Mouse (Mus musculus) G1E (cell line): ENCODE data around the gene Dazap2. TPM values are rescaled to one million over a fixed set of nuclear protein-coding genes. Genes with fewer than 3 reads are reported as not detected.

ENCODE experiments used
- ATAC-seq: 2 replicates; pipeline ENCODE4 v1.8.0; 2016; ENCODE audit warnings: mild to moderate bottlenecking; ENCODE audit not compliant: insufficient number of reproducible peaks, poor library complexity, low FRiP score, severe bottlenecking; ENCODE audit errors: extremely low read depth
- DNase-seq: peaks from one replicate; pipeline ENCODE4 v3.0.0; 2012; ENCODE audit warnings: low spot score
- H3K27me3 ChIP-seq: 2 replicates; pipeline ENCODE4 v1.6.1; 2012; ENCODE audit warnings: mild to moderate bottlenecking, low read length, inconsistent platforms; ENCODE audit not compliant: insufficient read depth
- H3K36me3 ChIP-seq: replicated peaks from 2 replicates; pipeline ENCODE3; 2012; ENCODE audit warnings: mild to moderate bottlenecking, inconsistent platforms
- H3K4me1 ChIP-seq: 2 replicates; pipeline ENCODE4 v1.6.1; 2012; ENCODE audit warnings: low read depth, low read length, inconsistent platforms, mixed read lengths; ENCODE audit not compliant: insufficient read depth
- H3K4me3 ChIP-seq: 2 replicates; pipeline ENCODE4 v1.5.1; 2012; ENCODE audit warnings: low read depth, mild to moderate bottlenecking, inconsistent platforms, low read length, moderate library complexity, mixed read lengths
- H3K9me3 ChIP-seq: replicated peaks from 2 replicates; pipeline ENCODE4 v1.6.1; 2012; ENCODE audit warnings: inconsistent platforms
- CTCF ChIP-seq: IDR thresholded peaks from 2 replicates; pipeline ENCODE4 v1.5.1; 2012; ENCODE audit warnings: low read depth, low read length, inconsistent platforms, mixed read lengths
- GATA1 ChIP-seq: IDR thresholded peaks from 2 replicates; pipeline ENCODE4 v1.6.1; 2012; ENCODE audit warnings: borderline replicate concordance, low read length, inconsistent platforms, mixed read lengths
- GATA2 ChIP-seq: IDR thresholded peaks from 2 replicates; pipeline ENCODE4 v1.6.1; 2012; ENCODE audit warnings: low read depth, low read length, inconsistent platforms, borderline replicate concordance
- POLR2AphosphoS5 ChIP-seq: IDR thresholded peaks from 2 replicates; pipeline ENCODE4 v1.6.1; 2012; ENCODE audit warnings: low read depth, low read length, inconsistent platforms; ENCODE audit not compliant: insufficient replicate concordance
- TAL1 ChIP-seq: conservative IDR thresholded peaks from 2 replicates; pipeline ENCODE4 v1.6.1; 2012; ENCODE audit warnings: low read depth, low read length, inconsistent platforms, mixed read lengths
- polyA plus RNA-seq: library from polyadenylated mRNA; stranded (reverse); fragments of >175 nt; gene quantifications from 2 replicates; pipeline ENCODE4 v1.2.3, GENCODE M21; 2012
- total RNA-seq, 2 experiments: library from RNA; stranded (forward) in 1 of 2; stranded (reverse) in 1 of 2; fragments of 200-1000 nt in 1 of 2; fragments of >200 nt in 1 of 2; fragmentation: Nextera tagmentation in 1 of 2; gene quantifications; 2 replicates each; pipeline ENCODE4 v1.2.3; 2014 to 2017

Dazap2 gene
- total and polyA plus RNA-seq, 3 experiments, result 56.6 to 234 (median 177) TPM

DNA sequence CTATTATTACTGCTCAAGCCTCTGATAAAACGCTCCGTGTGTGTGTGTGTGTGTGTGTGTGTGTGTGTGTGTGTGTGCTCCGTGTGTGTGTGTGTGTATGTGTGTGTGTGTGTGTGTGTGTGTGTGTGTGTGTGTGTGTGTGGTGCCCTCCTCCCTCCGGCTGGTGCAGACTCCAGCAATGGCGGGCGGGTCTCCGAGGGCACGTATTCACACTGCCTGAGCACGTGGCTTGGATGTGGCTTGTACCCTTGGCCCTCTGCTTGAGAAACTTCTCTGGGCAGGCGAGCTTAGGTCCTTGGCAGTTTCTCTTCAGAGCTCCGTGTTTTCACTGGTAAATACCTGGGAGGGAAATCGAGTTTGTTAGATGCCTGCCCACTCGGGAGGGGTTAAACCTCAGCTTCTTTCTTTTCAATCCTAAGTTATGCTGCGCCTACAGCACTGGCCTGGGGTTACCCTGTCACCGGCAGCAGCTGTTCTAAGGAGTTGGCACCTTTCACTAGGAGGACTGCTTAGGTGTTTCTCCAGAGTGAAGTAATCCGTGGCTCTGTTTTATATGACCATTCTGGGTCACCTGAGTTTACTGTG, 26.2 kb downstream of the Dazap2 start:
- peaks cover 19% of the 10 kb centered on the region; the same call in 1 of the 2 replicates for H3K27me3 ChIP-seq
- ATAC-seq (no peak), DNase-seq (no peak)
- H3K9me3 ChIP-seq, result peaks cover 5% of the 10 kb centered on the region
- TF ChIP-seq POLR2AphosphoS5 (no peak), CTCF (no peak), GATA1 (no peak), GATA2 (no peak), TAL1 (no peak)
- no peak overlapping the region for H3K4me3 ChIP-seq
- peaks cover 2% of the 10 kb centered on the region for H3K36me3 ChIP-seq
- H3K4me1 ChIP-seq, result no peaks in the 10 kb centered on the region

DNA sequence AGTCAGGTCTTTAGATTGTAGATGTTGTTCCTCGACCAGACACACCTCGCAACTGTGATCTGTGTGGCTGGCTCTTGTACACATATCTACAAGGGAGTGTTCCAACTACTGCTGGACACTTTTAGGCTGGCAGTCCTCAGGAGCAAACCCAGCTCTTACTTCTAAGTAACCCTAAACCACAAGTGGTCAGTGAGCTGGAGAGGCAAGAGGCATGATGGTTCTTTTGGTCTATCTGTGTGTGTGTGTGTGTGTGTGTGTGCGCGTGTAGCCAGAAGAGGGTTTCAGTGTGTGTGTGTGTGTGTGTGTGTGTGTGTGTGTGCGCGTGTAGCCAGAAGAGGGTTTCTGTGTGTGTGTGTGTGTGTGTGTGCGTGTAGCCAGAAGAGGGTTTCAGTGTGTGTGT, 27.3 kb downstream of the Dazap2 start:
- TF ChIP-seq TAL1 (no peak), GATA1 (no peak)
- no peaks in the 10 kb centered on the region for H3K9me3 ChIP-seq
- H3K36me3 ChIP-seq, result peaks cover 2% of the 10 kb centered on the region
- H3K27me3 ChIP-seq, result peaks cover 12% of the 10 kb centered on the region; the same call in 1 of the 2 replicates
- no peak for DNase-seq
- no peaks in the 10 kb centered on the region for H3K4me1 ChIP-seq
- no peak for ATAC-seq
- H3K4me3 ChIP-seq, result no peak overlapping the region

DNA sequence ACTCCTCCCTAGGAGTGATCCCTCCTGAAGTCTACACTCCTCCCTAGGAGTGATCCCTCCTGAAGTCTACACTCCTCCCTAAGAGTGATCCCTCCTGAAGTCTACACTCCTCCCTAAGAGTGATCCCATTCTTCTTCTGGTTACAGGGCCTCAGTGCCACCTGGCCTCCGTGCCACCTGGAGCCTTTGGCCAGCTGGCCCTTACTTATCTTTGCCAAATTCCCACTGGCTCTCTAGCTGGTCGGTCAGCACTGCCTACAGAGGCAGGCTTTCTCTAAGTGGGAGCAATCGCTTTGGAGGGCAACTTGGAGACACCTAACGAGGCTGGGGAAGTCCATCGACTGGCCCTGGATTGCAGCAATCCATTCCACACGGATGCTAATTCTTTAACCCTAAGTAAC, 31.0 kb downstream of the Dazap2 start:
- H3K9me3 ChIP-seq, result no peaks in the 10 kb centered on the region
- H3K4me3 ChIP-seq, result no peak overlapping the region
- no peak for DNase-seq
- peaks cover 6% of the 10 kb centered on the region for H3K36me3 ChIP-seq
- no peak for ATAC-seq
- H3K27me3 ChIP-seq, result peaks cover 4% of the 10 kb centered on the region; the same call in 1 of the 2 replicates
- TF ChIP-seq POLR2AphosphoS5 (no peak), CTCF (no peak), GATA2 (no peak), TAL1 (no peak), GATA1 (no peak)
- no peaks in the 10 kb centered on the region for H3K4me1 ChIP-seq

DNA sequence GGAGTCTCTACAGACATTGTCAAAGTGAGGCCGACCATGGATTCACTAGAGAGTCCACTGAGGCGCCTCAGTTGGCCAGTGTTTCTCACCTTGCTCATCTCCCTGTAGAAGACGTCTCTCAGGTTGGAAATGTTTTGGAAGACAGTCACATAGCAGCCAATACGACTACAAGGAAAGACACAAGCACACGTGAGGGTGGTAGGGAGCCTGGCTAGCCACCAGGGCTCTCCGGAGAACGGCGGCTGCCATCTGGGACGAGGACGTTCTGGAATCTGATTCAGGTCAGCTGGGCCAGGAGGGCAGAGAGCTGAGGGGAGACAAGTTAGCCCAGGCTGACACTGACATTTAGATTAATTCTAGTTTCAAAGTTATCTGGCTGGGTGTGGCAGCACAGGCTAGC, 35.0 kb downstream of the Dazap2 start:
- no peaks in the 10 kb centered on the region for H3K9me3 ChIP-seq
- H3K27me3 ChIP-seq, result peaks cover 3% of the 10 kb centered on the region; the same call in 1 of the 2 replicates
- no peak for DNase-seq
- peaks cover 4% of the 10 kb centered on the region for H3K36me3 ChIP-seq
- TF ChIP-seq GATA1, result no peak
- TF ChIP-seq POLR2AphosphoS5, result no peak
- TF ChIP-seq GATA2, result no peak
- TF ChIP-seq CTCF, result no peak
- no peak for TF ChIP-seq TAL1
- ATAC-seq, result no peak
- no peak overlapping the region for H3K4me3 ChIP-seq
- H3K4me1 ChIP-seq, result no peaks in the 10 kb centered on the region

DNA sequence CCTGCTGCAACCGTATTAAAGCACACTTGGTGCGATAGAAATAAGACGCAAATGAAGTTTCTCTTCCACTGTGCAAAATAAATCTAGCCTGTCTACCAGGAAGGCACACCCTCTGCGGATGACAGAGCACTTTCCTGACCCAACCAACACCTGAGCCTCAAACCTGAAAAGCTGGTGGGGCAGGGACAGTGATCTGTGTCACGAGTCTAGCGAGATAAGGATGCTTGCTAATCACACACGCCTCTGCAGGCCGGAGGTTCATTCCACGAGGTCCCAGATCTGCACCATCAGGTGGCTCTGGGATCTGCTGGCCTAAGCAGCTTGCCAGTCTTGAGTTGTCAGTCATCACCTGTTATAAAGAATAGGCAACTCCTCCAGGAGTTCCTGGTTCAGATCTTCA, 36.5 kb downstream of the Dazap2 start:
- H3K27me3 ChIP-seq, result peaks cover 5% of the 10 kb centered on the region; the same call in 1 of the 2 replicates
- DNase-seq, result no peak
- no peak overlapping the region for H3K4me3 ChIP-seq
- no peaks in the 10 kb centered on the region for H3K4me1 ChIP-seq
- peaks cover 4% of the 10 kb centered on the region for H3K36me3 ChIP-seq
- H3K9me3 ChIP-seq, result no peaks in the 10 kb centered on the region
- no peak for ATAC-seq
- TF ChIP-seq GATA1, result no peak
- no peak for TF ChIP-seq GATA2
- no peak for TF ChIP-seq TAL1
- TF ChIP-seq POLR2AphosphoS5, result no peak
- TF ChIP-seq CTCF, result no peak

DNA sequence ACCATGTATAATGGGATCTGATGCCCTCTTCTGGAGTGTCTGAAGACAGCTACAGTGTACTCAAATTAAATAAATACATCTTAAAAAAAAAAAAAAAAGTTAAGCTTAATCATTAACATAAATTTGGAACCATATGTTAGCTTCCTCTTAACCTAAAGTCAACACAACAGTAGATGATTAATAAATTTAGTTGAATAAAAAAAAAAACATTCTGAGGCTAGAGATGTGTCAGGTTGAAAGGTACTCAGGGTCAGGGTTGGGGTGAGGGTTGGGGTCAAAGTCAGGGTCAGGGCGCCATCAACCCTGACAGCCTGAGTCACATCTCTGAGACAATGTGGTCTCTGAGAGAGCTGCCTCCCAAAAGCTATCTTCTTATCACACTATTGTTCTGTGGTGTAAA, 39.1 kb downstream of the Dazap2 start:
- H3K4me3 ChIP-seq, result no peak overlapping the region
- no peak for ATAC-seq
- no peaks in the 10 kb centered on the region for H3K36me3 ChIP-seq
- no peaks in the 10 kb centered on the region for H3K9me3 ChIP-seq
- DNase-seq, result no peak
- TF ChIP-seq GATA1 (no peak), TAL1 (no peak), CTCF (no peak), POLR2AphosphoS5 (no peak), GATA2 (no peak)
- peaks cover 22% of the 10 kb centered on the region for H3K27me3 ChIP-seq
- no peaks in the 10 kb centered on the region for H3K4me1 ChIP-seq

DNA sequence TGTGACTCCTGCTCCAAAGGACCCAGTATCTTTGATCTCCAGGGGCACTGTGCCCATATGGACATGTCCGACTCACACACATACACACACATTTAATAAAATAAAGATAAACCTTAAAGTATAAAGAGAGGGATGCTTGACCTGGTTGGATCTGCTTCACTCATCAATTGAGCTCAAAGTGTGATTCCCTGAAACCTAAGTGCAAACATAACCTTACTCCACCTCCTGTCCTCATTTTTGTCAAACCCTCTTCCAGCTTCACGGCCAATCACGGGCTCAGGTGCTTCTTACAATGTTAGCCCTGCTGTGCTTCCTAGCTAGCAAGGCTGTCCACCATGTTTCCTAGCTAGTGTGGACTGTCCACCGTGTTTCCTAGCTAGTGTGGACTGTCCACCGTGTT, 40.1 kb downstream of the Dazap2 start:
- DNase-seq (no peak), ATAC-seq (no peak)
- no peak overlapping the region for H3K4me3 ChIP-seq
- no peaks in the 10 kb centered on the region for H3K4me1 ChIP-seq
- H3K27me3 ChIP-seq, result peaks cover 28% of the 10 kb centered on the region
- TF ChIP-seq POLR2AphosphoS5 (no peak), GATA1 (no peak), TAL1 (no peak), CTCF (no peak), GATA2 (no peak)
- no peaks in the 10 kb centered on the region for H3K36me3 ChIP-seq
- H3K9me3 ChIP-seq, result no peaks in the 10 kb centered on the region
